In the genomic region with DNA sequence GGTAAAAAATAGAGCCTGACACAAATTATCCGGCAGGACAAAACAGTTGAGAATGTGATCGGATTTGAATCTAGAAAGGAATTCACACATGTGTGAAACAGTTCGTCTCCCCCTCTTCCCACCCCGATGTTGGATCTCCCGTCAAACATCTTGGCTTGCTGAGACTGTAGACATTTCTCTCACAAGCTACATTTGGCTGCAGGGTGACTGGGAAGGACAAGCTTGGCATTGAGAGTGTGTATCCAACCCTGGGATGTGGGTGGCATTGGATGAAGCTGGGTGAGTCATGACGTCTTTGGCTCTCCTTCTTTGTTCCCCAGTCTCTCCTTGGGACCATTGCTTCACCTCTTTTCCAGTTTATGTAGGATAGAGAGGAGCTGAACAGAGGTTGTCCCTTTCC, we compare ENCODE assay signal across 16 mouse cellular contexts. TPM values are rescaled to one million over a fixed set of nuclear protein-coding genes. Genes with fewer than 3 reads are reported as not detected.
DNase-seq lines count a peak whose midpoint lies in the region; ATAC-seq lines count a peak whose summit lies in the region.
"Had no signal": no experiment of that assay in that cellular context is flagged by ENCODE, and none has a peak within 500 bp of the region (broad histone marks: within the 10 kb centered on the region; RNA-seq: fewer than 3 reads in every experiment).

No protein-coding gene starts in this region.

- DNase-seq in heart, adult 11 months = peak; percentile 89
- DNase-seq in heart, postnatal 10 days = no peak
- peak; percentile 22 for DNase-seq in 3T3-L1 (ENCODE audit: low read depth, low spot score)
- DNase-seq in NIH3T3 (ENCODE audit: low read depth) = peak; percentile 9
- DNase-seq in gonadal fat pad, adult 2 months (ENCODE audit: low read depth) = peak; percentile 27
- DNase-seq: adrenal gland, adult 8-10 months; cerebellum, adult 11 months; cerebellum, postnatal 10 days; forebrain, postnatal 0 days; kidney, adult 8-10 months; kidney, postnatal 4 days; layer of hippocampus, postnatal 36 days; liver; lung, embryonic 14.5 days had no signal

- intact Hi-C loops in heart, postnatal 10 days (cut with DNase I) = no loop called here

- ATAC-seq in inflammation-experienced regulatory T-cells, adult 6 months = no peak
- ATAC-seq: forebrain, postnatal 0 days; intestine, embryonic 15.5 days had no signal

RNA-seq across cellular contexts. Expression of gene Ets1, which starts 16.4 kb away (rescaled TPM):
- total RNA-seq in heart, postnatal 10 days (2021) = 100 to 1,000 TPM; 119 to 154 TPM
- 14.7 and 15.4 TPM in 2 replicates for polyA plus RNA-seq in gonadal fat pad, adult 2 months (2012; rRNA removed)
- 100 to 1,000 TPM; 831 to 847 (median 840) TPM for polyA plus RNA-seq in inflammation-experienced regulatory T-cells, adult 6 months (2017; shearing (Covaris generic))

Comparison
In these comparisons a context has a peak if more than half of its experiments do, and no peak if none do; other contexts are left out.
1. DNase-seq: peak in heart, adult 11 months (single experiment), 3T3-L1 (single experiment), NIH3T3 (single experiment) and gonadal fat pad, adult 2 months (single experiment); none in heart, postnatal 10 days (0 of 2).
2. RNA of gene Ets1, which starts 16.4 kb away (polyA plus RNA-seq): 831 to 847 TPM in inflammation-experienced regulatory T-cells, adult 6 months; 14.7 to 15.4 TPM in gonadal fat pad, adult 2 months; every median in the first group is over 10 times any median in the second.